Mouse (Mus musculus) ES-Bruce4 (cell line): ENCODE measurements around the gene Ece1. TPM values are rescaled to one million over a fixed set of nuclear protein-coding genes. Genes with fewer than 3 reads are reported as not detected.

ENCODE experiments used
- H3K27ac ChIP-seq: 2 replicates; pipeline ENCODE4 v1.5.1; 2012; ENCODE audit warnings: low read length, inconsistent platforms; ENCODE audit not compliant: insufficient read depth
- H3K27me3 ChIP-seq: 2 replicates; pipeline ENCODE4 v1.6.1; 2012; ENCODE audit warnings: mild to moderate bottlenecking, low read length, inconsistent platforms; ENCODE audit not compliant: control insufficient read depth, poor library complexity, insufficient read depth, severe bottlenecking
- H3K36me3 ChIP-seq: 2 replicates; pipeline ENCODE4 v1.6.1; 2012; ENCODE audit warnings: inconsistent platforms, mild to moderate bottlenecking, low read length, moderate library complexity; ENCODE audit not compliant: control insufficient read depth, poor library complexity, insufficient read depth, severe bottlenecking
- H3K4me1 ChIP-seq: one replicate; pipeline ENCODE4 v1.8.1; 2011; ENCODE audit warnings: low read length; ENCODE audit not compliant: control insufficient read depth, insufficient read depth
- H3K4me3 ChIP-seq: 2 replicates; pipeline ENCODE4 v1.5.1; 2011; ENCODE audit warnings: low read depth, mild to moderate bottlenecking, low read length
- H3K9ac ChIP-seq: 2 replicates; pipeline ENCODE4 v1.6.1; 2012; ENCODE audit warnings: low read depth, mild to moderate bottlenecking, inconsistent platforms; ENCODE audit not compliant: poor library complexity, severe bottlenecking
- H3K9me3 ChIP-seq: replicated peaks from 2 replicates; pipeline ENCODE4 v1.6.1; 2012; ENCODE audit warnings: mild to moderate bottlenecking, low read length, inconsistent platforms; ENCODE audit not compliant: control insufficient read depth, poor library complexity, insufficient read depth, severe bottlenecking
- CTCF ChIP-seq: IDR thresholded peaks from one replicate; pipeline ENCODE4 v1.8.1; 2011; ENCODE audit warnings: low read depth, low read length
- EP300 ChIP-seq: IDR thresholded peaks from 2 replicates; pipeline ENCODE4 v1.6.1; 2011; ENCODE audit warnings: low read depth, low read length; ENCODE audit not compliant: insufficient read depth
- POLR2A ChIP-seq: IDR thresholded peaks from one replicate; pipeline ENCODE4 v1.8.1; 2011; ENCODE audit warnings: low read length; ENCODE audit not compliant: insufficient read depth
- polyA plus RNA-seq: library from polyadenylated mRNA; stranded (reverse); fragments of >200 nt; gene quantifications from 2 replicates; pipeline ENCODE4 v1.2.4, GENCODE M21; 2011; ENCODE audit warnings: low read depth; ENCODE audit not compliant: missing spikeins, insufficient read depth, insufficient read length

Ece1 gene
- polyA plus RNA-seq, 1 experiment: 28.3 TPM

- Histone ChIP-seq H3K4me1 (no peaks in the 10 kb centered on the region), H3K27ac (no peak overlapping the region), H3K4me3 (no peak overlapping the region), H3K9me3 (no peaks in the 10 kb centered on the region), H3K9ac (no peak overlapping the region), H3K27me3 (no peaks in the 10 kb centered on the region), H3K36me3 (no peaks in the 10 kb centered on the region)
- TF ChIP-seq POLR2A (no peak), EP300 (no peak), CTCF (no peak)
These were observed 11.9 kb upstream of the Ece1 start for GRCm38 (mm10) chr4:137850161-137850560.

DNA sequence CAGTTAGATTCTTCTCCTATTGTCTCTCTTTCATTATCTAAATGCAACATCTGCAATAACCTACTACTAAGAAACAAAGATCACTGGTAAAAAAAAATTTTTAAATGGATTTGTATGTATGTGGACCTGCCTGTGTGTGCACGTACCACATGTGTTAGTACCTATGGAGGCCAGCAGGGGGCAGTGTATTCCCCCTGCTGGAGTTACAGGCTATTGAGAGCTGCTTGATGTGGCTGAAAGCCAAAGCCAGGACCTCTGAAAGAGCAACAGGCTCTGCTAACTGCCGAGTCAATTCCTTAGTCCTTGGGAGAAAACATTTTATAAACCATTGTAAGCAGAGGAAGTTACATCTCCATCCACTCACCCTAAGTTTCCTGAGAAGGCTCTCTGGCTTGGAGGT lies 10.6 kb upstream of the Ece1 start:
- Histone ChIP-seq H3K9ac (no peak overlapping the region), H3K9me3 (no peaks in the 10 kb centered on the region), H3K27ac (no peak overlapping the region), H3K36me3 (no peaks in the 10 kb centered on the region), H3K4me3 (no peak overlapping the region), H3K4me1 (no peaks in the 10 kb centered on the region), H3K27me3 (no peaks in the 10 kb centered on the region)
- no peak for TF ChIP-seq POLR2A
- peak; percentile 73 for TF ChIP-seq CTCF

GRCm38 (mm10) chr4:137853822-137854221 lies 8.2 kb upstream of the Ece1 start:
- H3K27ac ChIP-seq: no peak overlapping the region
- no peaks in the 10 kb centered on the region for H3K9me3 ChIP-seq
- no peak overlapping the region for H3K9ac ChIP-seq
- no peaks in the 10 kb centered on the region for H3K4me1 ChIP-seq
- TF ChIP-seq CTCF (no peak), POLR2A (no peak), EP300 (no peak)
- no peaks in the 10 kb centered on the region for H3K36me3 ChIP-seq
- H3K27me3 ChIP-seq: no peaks in the 10 kb centered on the region
- no peak overlapping the region for H3K4me3 ChIP-seq

GRCm38 (mm10) chr4:137855741-137856341 lies 6.2 kb upstream of the Ece1 start:
- H3K4me3 ChIP-seq: no peak overlapping the region
- H3K9ac ChIP-seq: no peak overlapping the region
- no peaks in the 10 kb centered on the region for H3K4me1 ChIP-seq
- H3K27ac ChIP-seq: no peak overlapping the region
- no peaks in the 10 kb centered on the region for H3K36me3 ChIP-seq
- H3K9me3 ChIP-seq: no peaks in the 10 kb centered on the region
- TF ChIP-seq POLR2A (no peak), CTCF (no peak), EP300 (no peak)
- H3K27me3 ChIP-seq: no peaks in the 10 kb centered on the region

DNA sequence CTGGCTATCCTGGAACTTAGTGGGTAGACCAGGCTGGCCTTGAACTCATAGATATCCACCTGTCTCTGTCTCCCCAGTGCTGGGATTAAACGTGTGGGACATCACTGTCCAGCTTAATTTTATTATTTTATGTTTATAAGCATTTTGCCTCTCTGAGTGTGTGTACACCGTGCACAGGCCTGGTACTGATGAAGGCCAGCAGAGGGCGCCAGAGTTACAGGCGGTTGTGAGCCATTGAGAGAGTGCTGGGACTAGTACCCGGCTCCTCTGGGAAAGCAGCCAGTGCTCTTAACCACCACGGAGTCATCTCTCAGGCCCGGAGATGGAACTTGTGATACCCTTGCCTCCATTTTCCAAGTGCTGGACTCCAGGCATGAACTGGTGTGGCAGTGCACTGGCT lies 4.9 kb upstream of the Ece1 start:
- TF ChIP-seq POLR2A: no peak
- peak; percentile 92 for TF ChIP-seq CTCF
- no peak for TF ChIP-seq EP300

GRCm38 (mm10) chr4:137858371-137858770 lies 3.7 kb upstream of the Ece1 start:
- Histone ChIP-seq H3K4me3 (no peak overlapping the region), H3K27me3 (no peaks in the 10 kb centered on the region), H3K36me3 (no peaks in the 10 kb centered on the region), H3K9me3 (no peaks in the 10 kb centered on the region), H3K9ac (no peak overlapping the region), H3K4me1 (no peaks in the 10 kb centered on the region), H3K27ac (no peak overlapping the region)
- TF ChIP-seq EP300 (no peak), CTCF (no peak), POLR2A (no peak)

More for the DNA sequence above, 4.9 kb upstream of the Ece1 start:
- H3K27me3 ChIP-seq: no peaks in the 10 kb centered on the region
- H3K4me3 ChIP-seq: no peak overlapping the region
- H3K27ac ChIP-seq: no peak overlapping the region
- H3K9ac ChIP-seq: no peak overlapping the region
- H3K36me3 ChIP-seq: no peaks in the 10 kb centered on the region
- H3K4me1 ChIP-seq: no peaks in the 10 kb centered on the region
- no peaks in the 10 kb centered on the region for H3K9me3 ChIP-seq
